Mouse (Mus musculus) lung, adult 2 months (tissue): Measurements from ENCODE around the gene Irak2.
A peak's percentile ranks its signal among the peaks of the same experiment; 100 is the strongest.

Source experiments
- CTCF ChIP-seq: fragments of 200-500 bp; IDR thresholded peaks from 2 replicates; pipeline ENCODE4 v1.5.1; 2011; ENCODE audit warnings: mild to moderate bottlenecking, low read length, control low read depth; ENCODE audit not compliant: insufficient read depth
- POLR2A ChIP-seq: fragments of 200-500 bp; IDR thresholded peaks from 2 replicates; pipeline ENCODE4 v1.6.1; 2011; ENCODE audit warnings: low read depth, mild to moderate bottlenecking, control low read depth, low read length, borderline replicate concordance; ENCODE audit errors: extremely low read depth

GRCm38 (mm10) chr6:113697222-113698205 lies 59.2 kb downstream of the Irak2 start:
- TF ChIP-seq CTCF (no peak), POLR2A (0 out of 2 replicates have a peak, but pooled peaks have one; percentile 6)
